Mouse (Mus musculus) liver (tissue): ENCODE results near the gene Srxn1.
A peak's percentile ranks its signal among the peaks of the same experiment; 100 is the strongest.

ENCODE experiments used
- DNase-seq: peaks from one replicate; pipeline ENCODE4 v3.0.0-alpha.2; 2020; ENCODE audit warnings: mixed read lengths

Gene Srxn1

GRCm38 (mm10) chr2:152090486-152090885, 14.8 kb upstream of the Srxn1 start:
- DNase-seq: no peak

- DNase-seq: no peak
These were observed 13.8 kb upstream of the Srxn1 start for GRCm38 (mm10) chr2:152091342-152092056.

GRCm38 (mm10) chr2:152092927-152093326, 12.4 kb upstream of the Srxn1 start:
- DNase-seq: peak; percentile 12

- peak; percentile 24 for DNase-seq
These were observed 11.9 kb upstream of the Srxn1 start for GRCm38 (mm10) chr2:152093356-152093792.

GRCm38 (mm10) chr2:152094856-152095545, 10.3 kb upstream of the Srxn1 start:
- DNase-seq: no peak

GRCm38 (mm10) chr2:152096922-152097321, 8.4 kb upstream of the Srxn1 start:
- DNase-seq: no peak

GRCm38 (mm10) chr2:152097916-152098315, 7.4 kb upstream of the Srxn1 start:
- no peak for DNase-seq

GRCm38 (mm10) chr2:152099538-152099937, 5.8 kb upstream of the Srxn1 start:
- no peak for DNase-seq

GRCm38 (mm10) chr2:152101761-152102160, 3.6 kb upstream of the Srxn1 start:
- no peak for DNase-seq

GRCm38 (mm10) chr2:152102369-152102768, 2.9 kb upstream of the Srxn1 start:
- no peak for DNase-seq

GRCm38 (mm10) chr2:152104711-152105317, 502 bp upstream of the Srxn1 start:
- DNase-seq: peak; percentile 35

GRCm38 (mm10) chr2:152106225-152106595, 894 bp downstream of the Srxn1 start:
- no peak for DNase-seq

- no peak for DNase-seq
These were observed 1.3 kb downstream of the Srxn1 start for GRCm38 (mm10) chr2:152106597-152106996.

GRCm38 (mm10) chr2:152108702-152109101, 3.4 kb downstream of the Srxn1 start:
- no peak for DNase-seq

- DNase-seq: no peak
These were observed 4.1 kb downstream of the Srxn1 start for GRCm38 (mm10) chr2:152109386-152109785.

GRCm38 (mm10) chr2:152111311-152111710, 6.0 kb downstream of the Srxn1 start:
- DNase-seq: no peak

GRCm38 (mm10) chr2:152111920-152112319, 6.6 kb downstream of the Srxn1 start:
- peak; percentile 92 for DNase-seq

- DNase-seq: no peak
These were observed 7.2 kb downstream of the Srxn1 start for GRCm38 (mm10) chr2:152112490-152112889.

GRCm38 (mm10) chr2:152112970-152113369, 7.7 kb downstream of the Srxn1 start:
- DNase-seq: no peak

GRCm38 (mm10) chr2:152114057-152114975, 9.0 kb downstream of the Srxn1 start:
- DNase-seq: peak; percentile 30

GRCm38 (mm10) chr2:152117694-152118093, 12.4 kb downstream of the Srxn1 start:
- DNase-seq: no peak

- DNase-seq: no peak
These were observed 14.0 kb downstream of the Srxn1 start for GRCm38 (mm10) chr2:152119228-152119865.
